Mouse (Mus musculus) cortical plate, adult 2 months (tissue): ENCODE data around the gene Rnf11.

Experiments
- CTCF ChIP-seq: fragments of 200-500 bp; IDR thresholded peaks from 2 replicates; pipeline ENCODE4 v1.5.1; 2011; ENCODE audit warnings: mild to moderate bottlenecking, control low read depth, low read length; ENCODE audit not compliant: insufficient read depth; ENCODE audit errors: extremely low read depth
- POLR2A ChIP-seq: fragments of 200-500 bp; IDR thresholded peaks from 2 replicates; pipeline ENCODE4 v1.6.1; 2011; ENCODE audit warnings: mild to moderate bottlenecking, low read length, control low read depth; ENCODE audit not compliant: insufficient read depth; ENCODE audit errors: extremely low read depth

GRCm38 (mm10) chr4:109467687-109468086 lies 16.8 kb downstream of the Rnf11 start:
- TF ChIP-seq CTCF (no peak), POLR2A (no peak)
